23 mouse cellular contexts compared by ENCODE assay signal in genomic region chr5:45075195-45075594, GRCm38 (mm10).
DNase-seq lines count a peak whose midpoint lies in the region; ATAC-seq and TF ChIP-seq lines count a peak whose summit lies in the region.
"Had no signal": no experiment of that assay in that cellular context is flagged by ENCODE, and none has a peak within 500 bp of the region (broad histone marks: within the 10 kb centered on the region; RNA-seq: fewer than 3 reads in every experiment).

No protein-coding gene starts in this region.

- H3K4me3 ChIP-seq in C2C12 (ENCODE audit: insufficient read depth, poor library complexity, severe bottlenecking): no peak overlapping the region
- H3K4me3 ChIP-seq: embryonic facial prominence, embryonic 13.5 days; embryonic facial prominence, embryonic 15.5 days; erythroblast, embryonic 14.5 days had no signal

- H3ac ChIP-seq in C2C12 (ENCODE audit: control insufficient read depth, insufficient read length, low read depth): no peak overlapping the region

- H3K27me3 ChIP-seq in C2C12 (ENCODE audit: control insufficient read depth, insufficient read depth, insufficient read length): no peaks in the 10 kb centered on the region
- H3K27me3 ChIP-seq: embryonic facial prominence, embryonic 13.5 days; embryonic facial prominence, embryonic 15.5 days; Patski had no signal

- TF ChIP-seq CTCF in C2C12 (IDR thresholded peaks at IDR 0.05; ENCODE audit: control insufficient read depth, insufficient read depth, insufficient read length): no peak

- H3K36me3 ChIP-seq in C2C12 (ENCODE audit: control insufficient read depth, insufficient read depth): no peaks in the 10 kb centered on the region
- H3K36me3 ChIP-seq: embryonic facial prominence, embryonic 13.5 days; embryonic facial prominence, embryonic 15.5 days had no signal

- no peaks in the 10 kb centered on the region for H3K79me2 ChIP-seq in C2C12 (ENCODE audit: control insufficient read depth, insufficient read depth)

- peak; percentile 91 for ATAC-seq in common myeloid progenitor, adult 5-6 weeks (replicated peaks; ENCODE audit: low read depth, poor library complexity, severe bottlenecking)
- ATAC-seq in megakaryocyte-erythroid progenitor cell, adult 5-6 weeks (replicated peaks; ENCODE audit: low FRiP score, low TSS enrichment, poor library complexity, severe bottlenecking): peak; percentile 92
- ATAC-seq in erythroid progenitor cell, adult 5-6 weeks (replicated peaks; ENCODE audit: low FRiP score, poor library complexity, severe bottlenecking): no peak
- ATAC-seq: activated CD4-positive, CD25-positive, alpha-beta regulatory T cell, adult 4 months; forebrain, embryonic 14.5 days; forebrain, embryonic 16.5 days; Patski had no signal

- no peaks in the 10 kb centered on the region for H3K79me3 ChIP-seq in C2C12 (ENCODE audit: low read depth)

- no peak for DNase-seq in heart, adult 18-20 months
- no peak for DNase-seq in heart, postnatal 4 days
- DNase-seq: adrenal gland, adult 8-10 months; adrenal gland, postnatal 14 days; adrenal gland, postnatal 36 days; B cell, adult 2 months; cerebellum, adult 11-12 months; cerebellum, adult 2 months; cerebellum, adult 9-10 months; cerebellum, postnatal 10 days; cerebellum, postnatal 25 days; embryo, embryonic 11 days had no signal

TF ChIP-seq in C2C12, 6 proteins besides CTCF, POLR2A, EP300 and RAD21:
- TF ChIP-seq USF1 (IDR thresholded peaks at IDR 0.05; ENCODE audit: low read depth) (peak; percentile 24), MYOD1 (IDR thresholded peaks at IDR 0.05; ENCODE audit: control insufficient read depth, insufficient read length, low read depth) (no peak)
